Mouse (Mus musculus) megakaryocyte, embryonic 14.5 days (primary cell): ENCODE measurements around the gene Cela2a. TPM values are rescaled to one million over a fixed set of nuclear protein-coding genes. Genes with fewer than 3 reads are reported as not detected.

Experiments
- H3K27me3 ChIP-seq: replicated peaks from 2 replicates; pipeline ENCODE3; 2012; ENCODE audit warnings: inconsistent platforms
- H3K36me3 ChIP-seq: replicated peaks from 2 replicates; pipeline ENCODE3; 2012; ENCODE audit warnings: low read length, inconsistent platforms, mixed read lengths
- H3K4me1 ChIP-seq: 2 replicates; pipeline ENCODE4 v1.6.1; 2012; ENCODE audit warnings: inconsistent platforms
- H3K4me3 ChIP-seq: replicated peaks from 2 replicates; pipeline ENCODE3; 2012; ENCODE audit warnings: moderate library complexity, mild to moderate bottlenecking, inconsistent platforms
- H3K9me3 ChIP-seq: 2 replicates; pipeline ENCODE4 v1.6.1; 2012; ENCODE audit warnings: inconsistent platforms
- FLI1 ChIP-seq: IDR thresholded peaks from 2 replicates; pipeline ENCODE4 v1.6.1; 2012; ENCODE audit warnings: low read length, inconsistent platforms, mixed read lengths
- GATA1 ChIP-seq: IDR thresholded peaks from 3 replicates; pipeline ENCODE4 v1.6.1; 2012; ENCODE audit warnings: mixed read lengths, low read length, inconsistent platforms, borderline replicate concordance
- polyA plus RNA-seq: library from polyadenylated mRNA; stranded (reverse); fragments of >175 nt; gene quantifications from 2 replicates; pipeline ENCODE4 v1.2.3, GENCODE M21; 2012; ENCODE audit warnings: low replicate concordance; ENCODE audit not compliant: insufficient read depth

Cela2a gene
- not detected in 2 replicates for polyA plus RNA-seq

GRCm38 (mm10) chr4:141826060-141826459 is at the start of gene Cela2a:
Cela2a (minus strand) TSS chr4:141826160.
- H3K4me3 ChIP-seq = no peak within 1 kb of the TSS
- TF ChIP-seq GATA1 (no peak), FLI1 (no peak)
- peaks cover 31% of the 10 kb centered on the region for H3K27me3 ChIP-seq
- no peaks in the 10 kb centered on the region for H3K36me3 ChIP-seq
- no peaks in the 10 kb centered on the region for H3K9me3 ChIP-seq
- peaks cover 7% of the 10 kb centered on the region; the same call in 1 of the 2 replicates for H3K4me1 ChIP-seq

- no peaks in the 10 kb centered on the region for H3K9me3 ChIP-seq
- H3K36me3 ChIP-seq = peaks cover 24% of the 10 kb centered on the region
- no peak for TF ChIP-seq FLI1
- TF ChIP-seq GATA1 = no peak
- peak overlapping the region; percentile 95 for H3K4me3 ChIP-seq
- H3K4me1 ChIP-seq = peaks cover 46% of the 10 kb centered on the region
- H3K27me3 ChIP-seq = peaks cover 36% of the 10 kb centered on the region
These were observed 49.6 kb upstream of the Cela2a start for GRCm38 (mm10) chr4:141875481-141876108.

GRCm38 (mm10) chr4:141874601-141875460 is 48.9 kb upstream of the Cela2a start, which contains the start of gene Efhd2:
Efhd2 (minus strand) TSS chr4:141874920.
- H3K9me3 ChIP-seq = no peaks in the 10 kb centered on the region
- H3K4me3 ChIP-seq = peak within 1 kb of the TSS; percentile 95
- no peak; the same call in 1 of the 2 replicates for TF ChIP-seq FLI1
- no peak for TF ChIP-seq GATA1
- peaks cover 54% of the 10 kb centered on the region for H3K4me1 ChIP-seq
- peaks cover 30% of the 10 kb centered on the region for H3K27me3 ChIP-seq
- H3K36me3 ChIP-seq = peaks cover 30% of the 10 kb centered on the region

GRCm38 (mm10) chr4:141874111-141874600 is 48.2 kb upstream of the Cela2a start:
- Histone ChIP-seq H3K36me3 (peaks cover 36% of the 10 kb centered on the region), H3K4me1 (peaks cover 61% of the 10 kb centered on the region), H3K4me3 (peak overlapping the region; percentile 95), H3K27me3 (peaks cover 27% of the 10 kb centered on the region), H3K9me3 (no peaks in the 10 kb centered on the region)
- TF ChIP-seq FLI1 (no peak), GATA1 (no peak)

- no peak for TF ChIP-seq FLI1
- no peak for TF ChIP-seq GATA1
- H3K4me3 ChIP-seq = peak overlapping the region; percentile 95
- H3K36me3 ChIP-seq = peaks cover 45% of the 10 kb centered on the region
- H3K9me3 ChIP-seq = no peaks in the 10 kb centered on the region
- H3K4me1 ChIP-seq = peaks cover 66% of the 10 kb centered on the region
- H3K27me3 ChIP-seq = peaks cover 21% of the 10 kb centered on the region
These were observed 47.0 kb upstream of the Cela2a start for GRCm38 (mm10) chr4:141872977-141873376.

- H3K27me3 ChIP-seq = peaks cover 14% of the 10 kb centered on the region
- H3K36me3 ChIP-seq = peaks cover 56% of the 10 kb centered on the region
- H3K9me3 ChIP-seq = no peaks in the 10 kb centered on the region
- peaks cover 76% of the 10 kb centered on the region for H3K4me1 ChIP-seq
- peak overlapping the region; percentile 95 for H3K4me3 ChIP-seq
- TF ChIP-seq FLI1 (no peak), GATA1 (no peak)
These were observed 45.9 kb upstream of the Cela2a start for GRCm38 (mm10) chr4:141871909-141872308.

GRCm38 (mm10) chr4:141871333-141871725 is 45.4 kb upstream of the Cela2a start:
- H3K36me3 ChIP-seq = peaks cover 61% of the 10 kb centered on the region
- peak overlapping the region; percentile 95 for H3K4me3 ChIP-seq
- peaks cover 10% of the 10 kb centered on the region for H3K27me3 ChIP-seq
- peaks cover 78% of the 10 kb centered on the region for H3K4me1 ChIP-seq
- TF ChIP-seq FLI1 (no peak), GATA1 (no peak)
- H3K9me3 ChIP-seq = no peaks in the 10 kb centered on the region

GRCm38 (mm10) chr4:141870666-141871332 is 44.8 kb upstream of the Cela2a start:
- Histone ChIP-seq H3K27me3 (peaks cover 6% of the 10 kb centered on the region), H3K36me3 (peaks cover 67% of the 10 kb centered on the region), H3K9me3 (no peaks in the 10 kb centered on the region), H3K4me1 (peaks cover 79% of the 10 kb centered on the region), H3K4me3 (peak overlapping the region; percentile 95)
- no peak for TF ChIP-seq GATA1
- TF ChIP-seq FLI1 = no peak

- Histone ChIP-seq H3K27me3 (no peaks in the 10 kb centered on the region), H3K4me3 (peak overlapping the region; percentile 67)
- TF ChIP-seq FLI1 (no peak), GATA1 (no peak)
These were observed 43.7 kb upstream of the Cela2a start for GRCm38 (mm10) chr4:141869436-141870215.

More at GRCm38 (mm10) chr4:141869436-141870215, 43.7 kb upstream of the Cela2a start:
- peaks cover 77% of the 10 kb centered on the region for H3K36me3 ChIP-seq
- H3K9me3 ChIP-seq = no peaks in the 10 kb centered on the region
- peaks cover 78% of the 10 kb centered on the region for H3K4me1 ChIP-seq
